Mouse (Mus musculus): ENCODE data around the gene 1700007K13Rik.

DNA sequence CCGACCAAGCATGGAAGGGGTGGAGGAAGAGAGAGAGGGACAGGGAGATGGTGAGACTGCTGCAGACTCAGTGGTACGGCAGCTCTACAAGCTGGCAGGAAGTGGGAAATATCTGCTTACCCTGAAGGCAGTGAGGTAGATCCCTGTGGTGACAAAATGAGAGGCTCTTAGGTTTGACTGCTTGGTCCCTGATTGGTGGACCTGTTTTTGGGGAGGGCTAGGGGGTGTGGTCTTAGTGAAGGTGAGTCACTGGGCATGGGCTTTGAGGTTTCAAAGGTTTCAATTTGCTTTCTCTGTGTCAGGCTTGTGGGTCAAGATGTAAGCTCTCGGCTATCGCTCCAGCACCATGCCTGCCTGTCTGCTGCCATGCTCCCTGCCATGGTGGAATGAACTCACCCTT lies 21.1 kb downstream of the 1700007K13Rik start:
- TF ChIP-seq EP300 (IDR thresholded peaks at IDR 0.05; ENCODE audit: low read depth) (no peak), CTCF (IDR thresholded peaks at IDR 0.05; ENCODE audit: low read depth) (no peak)
